Mouse (Mus musculus) bone marrow, adult 2 months (tissue): Measurements from ENCODE around the gene Nadsyn1.
A peak's percentile ranks its signal among the peaks of the same experiment; 100 is the strongest.

Source experiments
- CTCF ChIP-seq: fragments of 200-500 bp; IDR thresholded peaks from 2 replicates; pipeline ENCODE4 v1.5.1; 2011; ENCODE audit warnings: low read length, control low read depth; ENCODE audit not compliant: control insufficient read depth, insufficient read depth
- POLR2A ChIP-seq: fragments of 200-500 bp; IDR thresholded peaks from 2 replicates; pipeline ENCODE4 v1.6.1; 2011; ENCODE audit warnings: low read depth, mild to moderate bottlenecking, control low read depth, low read length, borderline replicate concordance; ENCODE audit not compliant: control insufficient read depth

DNA sequence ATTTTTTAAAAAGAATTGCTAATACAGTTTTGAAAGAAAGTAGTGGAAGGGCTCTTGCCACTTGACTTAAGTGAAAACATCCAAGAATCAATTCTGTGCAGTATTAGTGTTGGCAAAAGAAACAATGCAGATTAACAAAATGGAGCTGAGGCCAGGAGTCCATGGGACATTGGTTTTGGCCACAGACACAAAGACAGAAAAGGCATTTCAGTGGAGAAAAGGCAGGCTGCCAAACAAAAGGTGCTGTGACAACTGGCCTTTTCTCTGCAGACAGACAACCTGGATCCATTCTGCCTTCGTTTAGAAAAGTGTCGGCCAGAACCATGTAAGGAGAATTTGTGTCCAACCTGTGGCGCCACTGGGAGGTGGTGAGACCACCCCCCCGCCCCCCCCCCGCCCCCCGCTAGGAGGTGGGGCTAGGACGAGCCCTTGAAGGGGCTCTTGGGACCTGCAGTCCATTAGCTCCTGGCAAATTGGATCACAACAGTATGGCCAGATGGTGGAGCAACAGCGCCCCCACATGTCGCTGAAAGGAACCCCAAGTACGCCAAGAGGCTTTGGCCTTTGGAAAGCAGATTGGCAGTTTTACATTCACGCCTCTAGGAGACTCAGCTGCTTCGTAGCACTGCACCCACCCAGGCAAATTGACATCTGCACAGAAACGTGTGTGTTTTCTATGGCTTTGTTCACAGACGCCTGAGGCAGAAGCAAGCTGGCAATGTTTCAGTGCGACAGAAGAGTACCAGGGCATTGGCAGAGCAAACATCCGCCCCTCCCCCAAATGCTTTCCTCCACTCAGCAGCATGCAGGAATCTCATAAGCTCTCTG, 74.4 kb downstream of the Nadsyn1 start:
- TF ChIP-seq POLR2A (no peak), CTCF (peak; percentile 81)
